Mouse (Mus musculus): ENCODE data around the gene Cox5b. TPM values are rescaled to one million over a fixed set of nuclear protein-coding genes. Genes with fewer than 3 reads are reported as not detected.
"Not testable (repeated sequence)": the region's sequence is repeated elsewhere in the genome, so short reads cannot be mapped to it uniquely, and the experiment has no call there.

Cox5b gene
- total RNA-seq (2015; ENCODE audit: low replicate concordance), result 131 and 231 TPM in 2 replicates
- total RNA-seq (2017; ENCODE audit: low replicate concordance), result 82.2 and 158 TPM in 2 replicates

GRCm38 (mm10) chr1:36691271-36692155, at the start of gene Cox5b:
Gene Cox5b, plus strand, starts transcription at chr1:36691449.
- ATAC-seq (replicated peaks; ENCODE audit: low FRiP score, poor library complexity, severe bottlenecking), result peak; percentile 98

- 0 out of 2 replicates have a peak, but pooled peaks have one; percentile 41 for ATAC-seq (replicated peaks; ENCODE audit: low FRiP score, poor library complexity, severe bottlenecking)
Observed at GRCm38 (mm10) chr1:36643957-36644614, 47.2 kb upstream of the Cox5b start.

- ATAC-seq (replicated peaks; ENCODE audit: low FRiP score, poor library complexity, severe bottlenecking), result 0 out of 2 replicates have a peak, but pooled peaks have one; percentile 12
Observed at GRCm38 (mm10) chr1:36644615-36645007, 46.6 kb upstream of the Cox5b start.

- no peak for ATAC-seq (replicated peaks; ENCODE audit: low FRiP score, poor library complexity, severe bottlenecking)
Observed at GRCm38 (mm10) chr1:36646285-36646684, 45.0 kb upstream of the Cox5b start.

GRCm38 (mm10) chr1:36647631-36648030, 43.6 kb upstream of the Cox5b start:
- no peak for ATAC-seq (replicated peaks; ENCODE audit: low FRiP score, poor library complexity, severe bottlenecking)

GRCm38 (mm10) chr1:36655039-36655438, 36.2 kb upstream of the Cox5b start:
- no peak for ATAC-seq (replicated peaks; ENCODE audit: low FRiP score, poor library complexity, severe bottlenecking)

- no peak for ATAC-seq (replicated peaks; ENCODE audit: low FRiP score, poor library complexity, severe bottlenecking)
Observed at GRCm38 (mm10) chr1:36656233-36656632, 35.0 kb upstream of the Cox5b start.

- ATAC-seq (replicated peaks; ENCODE audit: low FRiP score, poor library complexity, severe bottlenecking), result no peak
Observed at GRCm38 (mm10) chr1:36657658-36658415, 33.4 kb upstream of the Cox5b start.

GRCm38 (mm10) chr1:36658621-36659399, 32.4 kb upstream of the Cox5b start:
- ATAC-seq (replicated peaks; ENCODE audit: low FRiP score, poor library complexity, severe bottlenecking), result no peak

- ATAC-seq (replicated peaks; ENCODE audit: low FRiP score, poor library complexity, severe bottlenecking), result no peak
Observed at GRCm38 (mm10) chr1:36664457-36664856, 26.8 kb upstream of the Cox5b start.

GRCm38 (mm10) chr1:36665165-36665723, 26.0 kb upstream of the Cox5b start:
- no peak for ATAC-seq (replicated peaks; ENCODE audit: low FRiP score, poor library complexity, severe bottlenecking)

- no peak for ATAC-seq (replicated peaks; ENCODE audit: low FRiP score, poor library complexity, severe bottlenecking)
Observed at GRCm38 (mm10) chr1:36665934-36666333, 25.3 kb upstream of the Cox5b start.

GRCm38 (mm10) chr1:36668007-36668406, 23.2 kb upstream of the Cox5b start:
- ATAC-seq (replicated peaks; ENCODE audit: low FRiP score, poor library complexity, severe bottlenecking), result not testable (repeated sequence)

GRCm38 (mm10) chr1:36670256-36670655, 21.0 kb upstream of the Cox5b start:
- no peak for ATAC-seq (replicated peaks; ENCODE audit: low FRiP score, poor library complexity, severe bottlenecking)

- no peak for ATAC-seq (replicated peaks; ENCODE audit: low FRiP score, poor library complexity, severe bottlenecking)
Observed at GRCm38 (mm10) chr1:36671260-36671659, 20.0 kb upstream of the Cox5b start.

- no peak for ATAC-seq (replicated peaks; ENCODE audit: low FRiP score, poor library complexity, severe bottlenecking)
Observed at GRCm38 (mm10) chr1:36672648-36673350, 18.4 kb upstream of the Cox5b start.

GRCm38 (mm10) chr1:36674936-36675335, 16.3 kb upstream of the Cox5b start:
- ATAC-seq (replicated peaks; ENCODE audit: low FRiP score, poor library complexity, severe bottlenecking), result no peak

GRCm38 (mm10) chr1:36680893-36681292, 10.4 kb upstream of the Cox5b start:
- no peak for ATAC-seq (replicated peaks; ENCODE audit: low FRiP score, poor library complexity, severe bottlenecking)

Data from erythroblast, adult 5-6 weeks (primary cell).